Mouse (Mus musculus): ENCODE results near the gene Abcb7. TPM values are rescaled to one million over a fixed set of nuclear protein-coding genes. Genes with fewer than 3 reads are reported as not detected.

Gene Abcb7
- 9.0 and 10.3 TPM in 2 replicates for polyA plus RNA-seq (2015; fragmentation: Nextera tagmentation; extraction: Ambion mirVana)

GRCm38 (mm10) chrX:104413183-104413983 lies at the start of gene Abcb7:
Abcb7 (minus strand) TSS chrX:104413856.
- peak; percentile 98 for ATAC-seq
- H3K4me1 ChIP-seq (replicated peaks): no peaks in the 10 kb centered on the region
- 16% methylated on average over 58 of the region's 58 CpGs for WGBS
- no peaks in the 10 kb centered on the region for H3K9me3 ChIP-seq
- no peaks in the 10 kb centered on the region for H3K36me3 ChIP-seq
- peak within 1 kb of the TSS; percentile 77 for H3K9ac ChIP-seq (replicated peaks)
- H3K27ac ChIP-seq: peak within 1 kb of the TSS; percentile 88
- peak within 1 kb of the TSS; percentile 67 for H3K4me3 ChIP-seq (replicated peaks)
- peak within 1 kb of the TSS; percentile 53 for H3K4me2 ChIP-seq (replicated peaks)
- H3K27me3 ChIP-seq: peaks cover 33% of the 10 kb centered on the region

- H3K4me1 ChIP-seq (replicated peaks): no peaks in the 10 kb centered on the region
- no peak overlapping the region for H3K4me2 ChIP-seq (replicated peaks)
- H3K27me3 ChIP-seq: peaks cover 8% of the 10 kb centered on the region; the same call in 1 of the 2 replicates
- no peaks in the 10 kb centered on the region for H3K36me3 ChIP-seq
- H3K4me3 ChIP-seq (replicated peaks): no peak overlapping the region
- H3K9ac ChIP-seq (replicated peaks): no peak overlapping the region
- no peaks in the 10 kb centered on the region for H3K9me3 ChIP-seq
- ATAC-seq: no peak
- H3K27ac ChIP-seq: no peak overlapping the region
- 46% methylated on average over 2 of the region's 2 CpGs for WGBS
Observed at GRCm38 (mm10) chrX:104461755-104462154, 48.1 kb upstream of the Abcb7 start.

GRCm38 (mm10) chrX:104452433-104452832 lies 38.8 kb upstream of the Abcb7 start:
- Histone ChIP-seq H3K27me3 (peaks cover 21% of the 10 kb centered on the region; the same call in 1 of the 2 replicates), H3K4me1 (replicated peaks) (no peaks in the 10 kb centered on the region), H3K4me3 (replicated peaks) (no peak overlapping the region), H3K36me3 (no peaks in the 10 kb centered on the region), H3K4me2 (replicated peaks) (no peak overlapping the region), H3K9ac (replicated peaks) (no peak overlapping the region), H3K9me3 (no peaks in the 10 kb centered on the region), H3K27ac (no peak overlapping the region)
- 71% methylated on average over 1 of the region's 1 CpGs for WGBS
- no peak for ATAC-seq

- ATAC-seq: no peak
Observed at GRCm38 (mm10) chrX:104433456-104433855, 19.8 kb upstream of the Abcb7 start.

DNA sequence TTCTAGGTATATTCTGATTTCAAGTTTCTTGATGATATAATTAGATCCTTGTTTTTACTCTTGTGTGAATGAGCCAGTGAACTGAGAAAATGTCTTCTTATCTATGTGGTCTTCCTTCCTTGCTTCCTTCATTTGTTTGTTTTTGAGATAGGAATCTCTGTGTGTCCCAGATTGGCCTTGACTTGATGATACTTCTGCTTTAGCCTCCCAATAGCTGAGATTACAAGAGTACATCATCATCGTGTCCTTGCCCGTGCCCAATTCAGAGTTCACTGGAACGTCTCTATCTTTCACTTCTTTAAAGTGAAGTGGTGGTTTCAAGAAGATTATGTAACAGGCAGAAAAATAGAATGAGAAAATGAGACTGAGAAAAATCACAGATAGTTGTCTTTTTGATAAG lies 14.5 kb upstream of the Abcb7 start:
- Histone ChIP-seq H3K4me2 (replicated peaks) (no peak overlapping the region), H3K27ac (no peak overlapping the region), H3K9ac (replicated peaks) (no peak overlapping the region), H3K9me3 (no peaks in the 10 kb centered on the region), H3K27me3 (peaks cover 24% of the 10 kb centered on the region; the same call in 1 of the 2 replicates), H3K4me1 (replicated peaks) (no peaks in the 10 kb centered on the region), H3K36me3 (no peaks in the 10 kb centered on the region), H3K4me3 (replicated peaks) (no peak overlapping the region)
- ATAC-seq: no peak
- 93% methylated on average over 3 of the region's 3 CpGs for WGBS

More at GRCm38 (mm10) chrX:104433456-104433855, 19.8 kb upstream of the Abcb7 start:
- Histone ChIP-seq H3K9me3 (no peaks in the 10 kb centered on the region), H3K27ac (no peak overlapping the region), H3K9ac (replicated peaks) (no peak overlapping the region), H3K36me3 (no peaks in the 10 kb centered on the region), H3K4me2 (replicated peaks) (no peak overlapping the region), H3K27me3 (peaks cover 31% of the 10 kb centered on the region; the same call in 1 of the 2 replicates), H3K4me1 (replicated peaks) (no peaks in the 10 kb centered on the region), H3K4me3 (replicated peaks) (no peak overlapping the region)
- WGBS: 47% methylated on average over 1 of the region's 1 CpGs

- 49% methylated on average over 7 of the region's 7 CpGs for WGBS
- Histone ChIP-seq H3K36me3 (no peaks in the 10 kb centered on the region), H3K4me1 (replicated peaks) (no peaks in the 10 kb centered on the region), H3K27me3 (peaks cover 35% of the 10 kb centered on the region), H3K4me3 (replicated peaks) (peak overlapping the region; percentile 67), H3K27ac (peak overlapping the region; percentile 67), H3K4me2 (replicated peaks) (peak overlapping the region; percentile 53), H3K9me3 (no peaks in the 10 kb centered on the region), H3K9ac (replicated peaks) (no peak overlapping the region)
- peak; percentile 57 for ATAC-seq
Observed at GRCm38 (mm10) chrX:104413995-104414394, 339 bp upstream of the Abcb7 start.

DNA sequence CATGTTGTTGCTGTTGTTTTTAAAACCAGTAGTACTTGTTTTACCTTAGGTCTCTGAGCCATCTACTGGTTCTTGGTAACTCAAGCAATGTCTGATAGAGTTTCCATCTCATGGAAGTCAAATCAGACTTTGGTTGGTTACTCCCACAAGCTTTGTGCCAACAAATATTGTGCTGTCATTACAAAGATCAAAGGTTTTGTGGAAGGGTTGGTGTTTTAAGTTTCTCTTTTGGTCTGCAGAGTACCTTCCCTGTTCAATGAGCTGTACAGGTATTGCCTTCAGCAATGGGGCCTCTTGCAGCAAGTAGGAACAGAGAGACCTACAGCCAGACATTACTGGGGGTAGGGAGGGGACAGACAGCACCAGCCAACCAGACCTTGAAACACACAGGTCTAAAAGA lies 5.5 kb downstream of the Abcb7 start:
- H3K4me1 ChIP-seq (replicated peaks): no peaks in the 10 kb centered on the region
- no peak for ATAC-seq
- H3K27me3 ChIP-seq: peaks cover 17% of the 10 kb centered on the region
- H3K4me2 ChIP-seq (replicated peaks): no peak overlapping the region
- no peak overlapping the region for H3K9ac ChIP-seq (replicated peaks)
- no peak overlapping the region for H3K4me3 ChIP-seq (replicated peaks)
- no peak overlapping the region for H3K27ac ChIP-seq
- H3K36me3 ChIP-seq: no peaks in the 10 kb centered on the region
- no peaks in the 10 kb centered on the region for H3K9me3 ChIP-seq

GRCm38 (mm10) chrX:104402463-104402862 lies 11.2 kb downstream of the Abcb7 start:
- Histone ChIP-seq H3K9me3 (no peaks in the 10 kb centered on the region), H3K9ac (replicated peaks) (no peak overlapping the region), H3K4me1 (replicated peaks) (no peaks in the 10 kb centered on the region), H3K4me2 (replicated peaks) (no peak overlapping the region), H3K27me3 (peaks cover 19% of the 10 kb centered on the region), H3K36me3 (no peaks in the 10 kb centered on the region), H3K4me3 (replicated peaks) (no peak overlapping the region), H3K27ac (no peak overlapping the region)
- no peak for ATAC-seq
- WGBS: 71% methylated on average over 5 of the region's 5 CpGs

DNA sequence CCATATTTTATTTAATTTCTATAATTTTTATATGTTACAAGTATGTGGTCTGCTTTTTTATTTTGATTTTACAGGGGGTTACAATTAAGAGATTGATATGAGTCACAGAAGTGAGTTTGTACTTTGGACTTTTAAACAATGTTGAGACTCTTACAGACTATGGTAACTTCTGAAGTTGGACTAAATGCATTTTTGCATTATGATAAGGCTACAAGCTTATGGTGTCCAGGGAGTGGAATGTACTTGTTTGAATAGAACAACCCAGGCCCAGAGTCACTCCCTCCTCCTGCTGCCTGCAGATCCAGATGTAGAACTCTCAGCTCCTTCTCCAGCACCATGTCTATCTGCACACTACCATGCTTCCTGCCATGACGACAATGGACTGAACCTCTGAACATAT lies 12.5 kb downstream of the Abcb7 start:
- no peaks in the 10 kb centered on the region for H3K4me1 ChIP-seq (replicated peaks)
- H3K4me3 ChIP-seq (replicated peaks): no peak overlapping the region
- H3K9me3 ChIP-seq: no peaks in the 10 kb centered on the region
- no peak overlapping the region for H3K4me2 ChIP-seq (replicated peaks)
- H3K27ac ChIP-seq: no peak overlapping the region
- H3K27me3 ChIP-seq: peaks cover 14% of the 10 kb centered on the region
- no peak for ATAC-seq
- no peak overlapping the region for H3K9ac ChIP-seq (replicated peaks)
- H3K36me3 ChIP-seq: no peaks in the 10 kb centered on the region
- 83% methylated on average over 1 of the region's 1 CpGs for WGBS

GRCm38 (mm10) chrX:104397526-104397925 lies 16.1 kb downstream of the Abcb7 start:
- H3K4me1 ChIP-seq (replicated peaks): no peaks in the 10 kb centered on the region
- H3K4me2 ChIP-seq (replicated peaks): no peak overlapping the region
- peaks cover 10% of the 10 kb centered on the region; the same call in 1 of the 2 replicates for H3K27me3 ChIP-seq
- H3K36me3 ChIP-seq: no peaks in the 10 kb centered on the region
- H3K9ac ChIP-seq (replicated peaks): no peak overlapping the region
- no peak for ATAC-seq
- no peaks in the 10 kb centered on the region for H3K9me3 ChIP-seq
- WGBS: 52% methylated on average over 1 of the region's 1 CpGs
- H3K27ac ChIP-seq: no peak overlapping the region
- no peak overlapping the region for H3K4me3 ChIP-seq (replicated peaks)

- H3K36me3 ChIP-seq: no peaks in the 10 kb centered on the region
- H3K4me2 ChIP-seq (replicated peaks): no peak overlapping the region
- H3K4me3 ChIP-seq (replicated peaks): no peak overlapping the region
- H3K9ac ChIP-seq (replicated peaks): no peak overlapping the region
- no peaks in the 10 kb centered on the region for H3K9me3 ChIP-seq
- no peaks in the 10 kb centered on the region for H3K4me1 ChIP-seq (replicated peaks)
- no peak overlapping the region for H3K27ac ChIP-seq
- ATAC-seq: no peak
- H3K27me3 ChIP-seq: peaks cover 20% of the 10 kb centered on the region; the same call in 1 of the 2 replicates
Observed at GRCm38 (mm10) chrX:104359686-104360085, 54.0 kb downstream of the Abcb7 start.

DNA sequence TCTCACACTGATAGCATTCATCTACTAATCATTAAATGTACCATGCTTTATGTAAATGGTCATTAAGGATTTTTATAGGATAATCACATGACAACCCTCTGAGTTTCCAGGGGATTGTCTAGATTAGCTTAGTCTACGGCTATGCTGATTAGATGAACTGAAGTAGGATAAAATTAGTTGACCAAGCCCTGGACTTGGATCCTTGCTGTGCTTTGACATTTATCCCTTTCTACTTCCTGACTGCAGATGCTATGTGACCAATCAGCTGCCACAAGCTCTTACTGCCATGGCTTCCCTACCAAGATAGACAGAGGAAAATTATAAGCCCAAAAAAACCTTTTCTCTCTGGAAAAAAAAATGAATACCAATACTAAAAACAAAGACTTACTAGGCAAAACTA lies 57.8 kb downstream of the Abcb7 start:
- Histone ChIP-seq H3K4me3 (replicated peaks) (no peak overlapping the region), H3K36me3 (no peaks in the 10 kb centered on the region), H3K9ac (replicated peaks) (no peak overlapping the region), H3K4me2 (replicated peaks) (no peak overlapping the region), H3K9me3 (no peaks in the 10 kb centered on the region), H3K27ac (no peak overlapping the region), H3K27me3 (peaks cover 12% of the 10 kb centered on the region; the same call in 1 of the 2 replicates), H3K4me1 (replicated peaks) (no peaks in the 10 kb centered on the region)
- WGBS: 69% methylated on average over 1 of the region's 1 CpGs
- ATAC-seq: no peak

Measured in midbrain, embryonic 13.5 days (tissue).